Mouse (Mus musculus) forebrain, embryonic 10.5 days (tissue): ENCODE results near the gene Foxn2. TPM values are rescaled to one million over a fixed set of nuclear protein-coding genes. Genes with fewer than 3 reads are reported as not detected.

Experiments
- polyA plus RNA-seq: library from polyadenylated mRNA; unstranded; fragments of >200 nt; fragmentation: Nextera tagmentation; extraction: Ambion mirVana; gene quantifications from 2 replicates; pipeline ENCODE4 v1.2.1, GENCODE M21; 2016

Gene Foxn2
- polyA plus RNA-seq, 1 experiment from 2014 or later = 14.5 TPM

Other genes starting within 250 kb of the Foxn2 start
- 17.4 and 19.7 TPM in 2 replicates for gene Ppp1r21, start 89.4 kb downstream of the Foxn2 start, polyA plus RNA-seq
- gene Ston1, start 157.0 kb downstream of the Foxn2 start, polyA plus RNA-seq = 1.2 and 1.4 TPM in 2 replicates
- gene Gtf2a1l, start 227.9 kb downstream of the Foxn2 start, polyA plus RNA-seq = not detected in 2 replicates